Mouse (Mus musculus) WW6 (cell line): ENCODE measurements around the gene Actl11.
A peak's percentile ranks its signal among the peaks of the same experiment; 100 is the strongest.

Experiments used
- DNase-seq: peaks from one replicate; pipeline ENCODE4 v3.0.0-alpha.2; 2013; ENCODE audit warnings: low read depth, low spot score

Gene Actl11

DNA sequence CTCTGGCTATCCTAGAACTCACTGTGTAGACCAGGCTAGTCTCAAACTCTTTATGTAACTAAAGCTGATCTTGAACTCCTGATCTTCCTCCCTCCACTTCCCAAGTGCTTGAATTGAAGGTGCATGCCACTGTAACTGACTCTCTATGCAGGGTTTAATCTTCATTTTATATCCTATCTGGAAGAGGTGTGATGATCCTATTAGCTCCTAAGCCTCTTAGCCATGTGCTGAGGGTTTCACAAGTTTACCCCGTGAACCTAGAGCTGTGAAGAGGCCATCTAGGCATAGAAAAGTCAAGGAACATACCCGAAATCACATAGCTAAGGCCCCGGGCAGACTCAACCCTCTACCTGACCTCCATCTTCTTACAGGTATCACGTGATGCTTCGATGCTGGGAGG is 8.8 kb upstream of the Actl11 start:
- DNase-seq: no peak

DNA sequence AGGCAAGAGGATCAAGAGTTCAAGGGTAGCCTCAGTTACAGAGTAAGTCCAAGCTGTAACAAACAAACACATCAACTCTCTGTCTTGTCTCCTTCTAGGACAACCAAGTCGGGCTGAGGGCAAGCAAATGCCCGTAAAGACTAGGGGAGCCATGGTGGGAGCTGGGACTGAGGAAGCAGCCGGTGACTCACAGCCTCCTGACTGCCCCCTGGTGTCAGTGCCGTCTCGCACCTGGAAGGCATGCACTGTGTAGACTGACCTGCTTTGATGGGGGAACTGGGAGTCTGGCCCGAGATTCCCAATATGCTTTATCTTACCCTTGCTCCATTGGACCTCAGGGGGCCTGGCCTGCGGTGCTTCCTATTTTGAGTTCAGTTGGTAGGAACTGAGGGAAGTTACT is 5.2 kb upstream of the Actl11 start:
- no peak for DNase-seq

DNA sequence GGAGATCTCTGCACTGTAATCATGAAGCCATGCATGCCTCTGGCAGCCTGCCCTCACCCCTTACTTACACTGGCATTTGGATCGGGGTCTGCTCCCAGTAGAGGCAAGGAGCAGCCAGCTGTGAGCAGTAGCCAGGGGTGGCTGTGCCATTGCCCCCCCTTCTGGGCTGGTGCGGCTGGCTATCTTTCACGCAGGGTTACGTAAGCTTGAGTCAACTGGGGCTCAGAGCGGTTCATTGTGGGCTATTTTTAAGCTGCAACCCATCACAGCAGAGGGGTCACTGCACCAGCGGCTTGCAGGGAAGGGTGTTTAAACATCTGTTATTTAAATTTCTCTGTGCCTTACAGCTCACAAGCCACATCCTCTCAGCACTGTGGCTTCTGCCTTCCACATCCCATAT is 4.3 kb upstream of the Actl11 start:
- DNase-seq: no peak

DNA sequence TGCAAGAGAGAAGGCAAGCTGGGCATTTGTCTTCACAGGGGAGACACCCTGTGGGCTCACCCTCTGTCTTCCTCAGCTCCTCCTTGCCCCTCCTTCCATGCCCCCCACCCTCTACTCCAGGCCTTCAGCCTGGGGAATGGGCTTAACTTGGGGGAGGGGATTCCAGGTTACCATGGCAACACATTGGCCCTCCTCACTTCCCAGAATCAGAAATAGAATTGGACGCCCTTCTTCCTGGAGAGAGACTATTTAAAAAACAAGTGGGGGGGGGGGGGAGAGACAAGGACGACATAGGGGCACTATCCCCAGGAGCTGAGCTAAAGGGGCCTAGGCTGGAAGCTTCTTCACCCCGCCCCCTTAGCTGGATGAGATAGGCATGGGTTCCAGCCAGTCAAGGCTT is 3.0 kb upstream of the Actl11 start:
- DNase-seq: no peak

DNA sequence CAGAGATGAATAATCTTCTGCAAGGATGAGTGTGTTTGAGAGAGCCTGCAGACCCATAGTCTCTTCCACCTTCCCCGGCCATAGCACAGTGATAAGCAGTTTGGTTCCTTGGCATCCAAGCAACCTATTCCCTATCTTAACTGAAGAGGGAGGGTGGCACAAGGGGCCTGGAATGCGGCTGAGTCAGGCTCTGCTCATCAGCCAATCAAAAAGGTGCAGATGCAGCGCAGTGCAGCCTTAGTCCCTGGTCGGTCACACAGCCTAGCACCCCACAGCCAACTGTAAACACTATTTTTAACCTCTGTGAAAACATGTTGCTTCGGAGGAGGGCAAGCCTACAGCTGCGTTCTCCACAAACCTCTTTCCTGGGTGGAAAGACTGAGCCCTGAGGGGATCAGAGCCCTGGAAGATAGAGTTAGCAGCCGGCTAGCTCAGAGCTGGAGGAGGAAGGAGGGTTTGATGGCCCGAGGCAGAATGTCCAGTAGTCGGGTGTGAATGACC is 1.3 kb upstream of the Actl11 start:
- no peak for DNase-seq

DNA sequence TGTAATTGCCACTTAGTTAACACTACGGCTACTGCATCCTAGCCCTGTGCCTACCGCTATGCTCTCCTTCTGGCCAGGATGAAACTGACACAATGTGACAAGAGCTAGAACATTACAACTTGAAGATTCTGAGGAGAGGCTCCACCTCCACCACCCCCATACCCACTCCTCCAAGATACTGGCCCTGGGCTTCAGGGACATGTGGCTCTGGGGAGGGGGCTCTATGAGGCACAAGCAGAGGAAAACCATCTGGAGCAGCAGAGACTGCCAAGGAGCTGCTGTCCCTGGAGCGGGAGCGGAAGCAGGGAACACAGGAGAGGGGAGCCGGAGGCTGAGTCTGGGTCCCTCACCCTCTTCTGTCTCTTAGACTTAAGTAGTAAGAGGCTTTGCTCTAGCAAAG is 520 bp upstream of the Actl11 start:
- no peak for DNase-seq

DNA sequence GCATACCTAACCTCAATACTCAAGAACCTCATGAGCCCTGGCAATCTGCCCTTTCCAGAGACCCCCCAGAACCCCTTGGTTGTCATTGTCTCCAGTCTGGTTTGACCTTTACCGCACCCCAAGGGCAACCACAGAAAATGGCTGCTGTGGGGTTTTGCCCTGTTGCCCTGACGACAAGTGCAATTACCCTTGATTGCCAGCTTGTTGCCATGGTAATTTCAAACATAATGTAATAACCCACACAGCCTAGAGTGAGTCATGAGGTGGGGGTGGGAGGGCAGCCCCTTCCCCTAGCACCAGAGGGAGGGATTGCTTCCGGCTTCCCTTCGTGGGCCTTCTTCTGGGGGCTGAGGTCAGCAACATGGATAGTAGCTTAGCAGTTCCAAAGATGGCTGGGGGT is 4.0 kb downstream of the Actl11 start:
- DNase-seq: no peak

DNA sequence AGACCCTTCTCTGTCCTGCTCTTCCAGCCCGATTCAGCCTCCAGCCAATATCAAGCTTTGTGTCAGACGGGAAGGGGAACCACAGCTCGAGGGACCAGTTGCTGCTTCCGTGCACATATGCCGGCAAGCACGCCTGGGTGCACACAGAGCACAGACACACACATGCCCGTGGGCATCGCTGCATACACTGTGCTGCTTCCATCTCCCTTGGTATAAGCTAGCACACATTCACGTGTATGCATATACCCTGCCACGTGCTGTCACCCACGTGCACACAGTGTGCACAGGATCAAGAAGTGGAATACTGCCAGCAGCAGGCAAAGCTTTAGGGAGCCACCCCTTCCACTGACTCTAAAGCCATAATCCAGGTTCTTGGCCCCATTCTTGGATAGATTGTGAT is 5.9 kb downstream of the Actl11 start:
- DNase-seq: no peak

DNA sequence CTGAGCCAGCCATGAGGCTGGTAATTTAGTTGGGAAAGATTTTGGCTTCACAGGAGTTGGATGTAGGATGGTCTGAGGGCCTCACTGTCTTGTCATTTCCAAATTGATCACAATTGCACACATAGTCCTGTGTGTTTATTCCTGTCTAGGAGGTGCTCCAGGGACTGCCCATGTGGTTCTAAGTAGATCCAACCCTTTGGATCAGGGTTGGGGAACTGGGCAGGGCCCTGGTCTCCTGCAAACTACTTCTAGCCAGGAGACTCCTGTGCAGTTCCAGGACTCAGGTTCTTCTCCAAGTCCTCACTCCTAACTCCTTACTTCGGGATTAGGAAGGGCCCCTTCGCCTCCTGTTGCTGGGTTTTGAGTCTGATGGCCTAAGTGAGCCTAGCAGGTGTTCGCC is 7.1 kb downstream of the Actl11 start, which contains the start of gene Camkv:
TSS of gene Camkv (plus strand) at position 301 of the 400 bp plus-strand sequence.
- no peak for DNase-seq

DNA sequence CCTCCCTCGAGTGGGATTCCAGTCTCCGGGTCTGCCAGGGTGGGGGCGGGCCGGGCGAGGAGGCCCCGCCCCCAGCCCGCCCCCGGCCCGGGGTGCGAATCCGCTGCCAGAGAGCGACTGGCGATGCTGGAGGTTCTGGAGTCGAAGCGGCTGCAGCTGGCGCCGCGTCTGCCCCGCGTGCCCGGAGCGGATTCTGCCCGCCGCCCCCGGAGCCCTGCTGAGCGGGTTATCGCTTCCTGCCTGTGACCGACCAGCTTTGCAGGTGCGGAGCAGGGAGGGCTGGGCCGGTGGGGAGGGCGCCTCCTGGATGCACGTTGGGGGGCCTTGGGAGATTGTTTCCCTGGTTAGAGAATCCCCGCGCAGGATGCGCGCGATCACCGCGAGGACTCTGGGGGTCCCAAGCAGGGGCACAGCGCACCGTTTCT is 7.5 kb downstream of the Actl11 start:
- DNase-seq: no peak

DNA sequence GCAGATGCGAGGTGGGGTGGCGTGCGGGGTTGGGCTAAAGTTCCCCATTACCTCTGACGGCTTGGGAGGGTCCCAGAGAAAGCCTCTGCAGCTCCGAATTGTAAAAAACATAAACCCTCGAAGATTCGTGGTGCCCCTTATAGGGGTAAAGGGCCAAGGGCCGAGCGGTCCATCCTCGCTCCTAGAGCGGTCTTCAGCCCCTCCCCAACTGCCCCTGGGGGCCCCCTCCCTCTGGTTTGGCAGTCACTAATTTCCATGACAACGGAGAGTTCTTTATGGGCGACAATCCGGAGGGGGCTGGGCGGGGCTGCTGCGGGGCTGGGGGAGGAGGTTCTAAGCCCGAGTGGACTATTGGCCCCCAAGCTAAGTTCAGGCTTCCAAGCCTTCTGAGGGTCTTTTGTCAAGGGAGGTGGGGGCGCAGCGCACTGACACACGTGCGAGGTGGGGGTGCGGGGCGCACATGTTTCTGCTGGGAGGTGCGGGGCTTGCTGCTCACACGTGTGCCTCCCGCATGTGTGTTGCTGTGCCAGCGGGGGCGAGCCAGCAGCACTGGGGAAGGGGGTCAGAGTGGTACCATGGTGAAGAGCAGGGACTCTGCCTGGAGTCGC is 8.1 kb downstream of the Actl11 start:
- DNase-seq: no peak

DNA sequence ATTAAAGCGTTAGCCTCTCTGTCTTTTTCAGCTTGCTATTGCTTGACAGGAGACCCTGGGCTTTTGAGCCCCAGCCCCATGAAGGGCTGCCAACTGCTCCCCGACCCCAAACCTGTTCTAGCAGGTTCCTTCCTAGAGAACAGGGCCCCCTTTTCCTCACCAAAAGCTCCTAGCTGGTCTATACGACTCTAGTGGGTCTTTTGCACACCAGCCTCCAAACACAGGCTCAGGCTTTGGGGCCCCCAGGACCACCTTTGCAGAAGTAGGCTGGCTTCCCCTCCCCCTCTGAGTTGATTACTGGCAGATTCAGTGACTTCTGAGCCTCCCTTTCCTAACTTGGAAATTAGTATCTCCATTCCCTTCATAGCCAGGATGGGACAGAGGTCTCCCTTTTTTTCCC is 8.6 kb downstream of the Actl11 start:
- no peak for DNase-seq

DNA sequence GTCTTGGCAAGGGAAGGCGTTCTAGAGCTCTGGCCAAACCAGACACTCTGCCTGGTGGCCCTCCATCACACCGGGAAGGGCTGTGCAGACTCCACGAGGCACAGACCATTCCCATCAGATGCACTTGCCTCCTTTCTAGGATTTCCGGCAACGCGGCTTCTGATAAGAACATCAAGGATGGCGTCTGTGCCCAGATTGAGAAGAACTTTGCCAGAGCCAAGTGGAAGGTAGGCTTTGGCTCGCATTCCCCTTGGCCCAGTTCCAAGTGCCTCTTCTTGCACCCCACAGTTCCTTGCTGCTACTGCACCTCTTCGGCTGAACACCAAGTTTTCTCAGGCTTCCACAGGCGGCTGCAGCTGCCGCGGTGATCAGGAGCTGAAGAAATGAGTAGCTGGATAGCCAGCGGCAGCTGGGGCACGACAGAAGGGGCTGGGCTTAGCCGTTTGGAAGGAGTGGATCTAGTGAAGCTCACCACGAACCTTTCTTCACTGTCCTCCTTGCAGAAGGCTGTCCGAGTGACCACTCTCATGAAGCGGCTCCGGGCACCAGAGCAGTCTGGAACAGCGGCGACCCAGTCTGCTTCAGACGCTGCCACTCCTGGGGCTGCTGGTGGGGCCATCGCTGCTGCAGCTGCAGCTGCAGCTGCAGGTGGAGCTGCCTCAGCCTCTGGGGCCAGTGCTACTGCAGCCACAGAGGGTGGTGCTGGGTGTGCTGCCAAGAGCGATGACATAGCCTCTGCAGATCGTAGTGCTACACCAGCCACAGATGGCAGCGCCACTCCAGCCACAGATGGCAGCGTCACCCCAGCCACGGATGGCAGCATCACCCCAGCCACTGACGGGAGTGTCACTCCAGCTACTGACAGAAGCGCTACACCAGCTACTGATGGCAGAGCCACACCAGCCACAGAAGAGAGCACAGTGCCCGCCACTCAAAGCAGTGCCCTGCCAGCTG is 19.2 kb downstream of the Actl11 start:
- DNase-seq: no peak

DNA sequence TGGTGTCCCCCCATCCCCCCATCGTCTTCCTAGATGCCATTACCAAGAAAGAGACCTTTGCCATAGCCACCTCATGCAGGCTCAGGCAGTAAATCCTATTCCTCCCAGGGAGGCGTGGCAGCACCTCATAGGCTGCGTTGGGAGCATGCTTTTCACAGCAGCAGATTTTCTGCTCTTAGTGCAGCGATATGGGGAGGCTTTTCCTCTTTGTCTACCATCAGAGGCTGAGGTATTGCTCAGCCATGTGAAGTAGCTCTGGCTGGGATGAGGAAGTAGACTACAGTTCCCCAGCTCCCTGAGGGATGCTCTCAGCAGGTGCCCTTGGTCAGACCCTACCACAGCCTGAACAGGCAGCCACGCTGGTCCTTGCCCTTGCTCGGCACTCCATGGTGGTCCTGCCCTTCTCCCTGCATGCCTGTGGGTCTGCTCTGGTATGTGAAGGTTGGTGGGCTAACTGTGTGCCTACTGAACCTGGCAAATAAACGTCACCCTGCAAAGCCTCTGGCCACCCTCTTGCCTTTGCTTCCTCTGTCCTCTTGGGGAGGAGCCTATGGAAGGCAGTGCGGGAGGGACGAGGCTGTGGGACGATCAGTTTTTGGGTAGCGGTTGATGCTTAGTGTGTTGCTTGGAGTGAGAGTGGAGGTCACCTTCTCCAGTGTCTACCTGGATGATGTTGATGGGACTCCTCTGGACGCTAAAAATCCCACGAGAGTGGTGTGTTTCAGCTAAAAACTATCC is 21.1 kb downstream of the Actl11 start:
- no peak for DNase-seq

DNA sequence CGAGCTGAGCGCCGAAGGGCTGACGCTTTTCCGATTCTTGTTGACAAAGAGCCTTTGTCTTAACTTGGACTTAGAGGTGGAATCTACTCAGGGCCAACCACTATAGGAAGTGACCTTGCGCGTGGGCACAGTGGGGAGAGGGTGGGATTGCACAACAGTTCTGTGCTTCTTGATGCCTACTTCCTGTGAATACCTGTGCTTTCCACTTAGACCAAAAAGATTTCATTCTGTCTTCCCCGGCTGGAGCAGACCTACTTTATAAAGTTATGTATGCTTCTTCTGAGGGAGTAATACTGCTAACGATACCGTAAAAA is 21.6 kb downstream of the Actl11 start, which contains the start of gene Traip:
TSS of gene Traip (plus strand) at position 215 of the 314 bp plus-strand sequence.
- DNase-seq: no peak

DNA sequence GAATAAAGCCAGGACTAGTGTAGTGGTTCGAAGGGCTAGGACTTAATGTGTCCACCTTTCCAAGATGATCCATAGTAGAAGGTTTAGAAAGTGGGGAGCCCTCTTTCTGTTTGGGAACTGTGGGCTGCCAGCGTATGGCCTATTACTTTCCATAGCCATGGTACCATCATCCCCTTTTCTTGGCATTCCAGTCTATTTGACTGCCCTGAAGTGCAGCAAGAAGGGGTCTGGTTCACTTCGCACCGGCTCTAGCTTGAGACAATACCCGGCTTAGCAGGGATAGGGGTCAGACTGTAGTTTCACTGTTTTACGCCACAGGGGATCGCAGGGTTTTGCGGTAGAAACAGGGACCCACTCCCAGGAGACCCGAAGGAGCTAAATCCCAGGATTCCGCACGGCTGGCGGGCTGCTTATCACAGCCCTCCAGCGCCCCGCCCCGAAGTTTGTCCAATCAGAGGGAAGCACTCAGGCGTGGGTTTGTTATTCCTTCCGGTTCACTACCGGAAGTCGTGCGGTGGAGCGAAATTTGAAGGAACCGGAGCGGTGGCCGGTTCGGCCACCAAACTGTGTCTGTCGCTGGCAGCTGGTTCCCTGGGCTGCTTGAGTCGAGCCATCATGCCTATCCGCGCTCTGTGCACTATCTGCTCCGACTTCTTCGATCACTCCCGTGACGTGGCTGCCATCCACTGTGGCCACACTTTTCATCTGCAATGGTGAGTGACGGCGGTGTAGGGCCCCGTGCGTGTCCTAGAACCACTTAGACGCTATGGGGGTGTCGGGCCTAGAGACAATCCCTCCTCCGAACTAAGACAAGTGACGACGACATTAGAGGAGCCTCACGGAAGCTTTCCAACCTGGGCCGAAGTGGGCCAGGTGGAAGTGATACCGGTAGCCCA is 22.4 kb downstream of the Actl11 start:
- no peak for DNase-seq

DNA sequence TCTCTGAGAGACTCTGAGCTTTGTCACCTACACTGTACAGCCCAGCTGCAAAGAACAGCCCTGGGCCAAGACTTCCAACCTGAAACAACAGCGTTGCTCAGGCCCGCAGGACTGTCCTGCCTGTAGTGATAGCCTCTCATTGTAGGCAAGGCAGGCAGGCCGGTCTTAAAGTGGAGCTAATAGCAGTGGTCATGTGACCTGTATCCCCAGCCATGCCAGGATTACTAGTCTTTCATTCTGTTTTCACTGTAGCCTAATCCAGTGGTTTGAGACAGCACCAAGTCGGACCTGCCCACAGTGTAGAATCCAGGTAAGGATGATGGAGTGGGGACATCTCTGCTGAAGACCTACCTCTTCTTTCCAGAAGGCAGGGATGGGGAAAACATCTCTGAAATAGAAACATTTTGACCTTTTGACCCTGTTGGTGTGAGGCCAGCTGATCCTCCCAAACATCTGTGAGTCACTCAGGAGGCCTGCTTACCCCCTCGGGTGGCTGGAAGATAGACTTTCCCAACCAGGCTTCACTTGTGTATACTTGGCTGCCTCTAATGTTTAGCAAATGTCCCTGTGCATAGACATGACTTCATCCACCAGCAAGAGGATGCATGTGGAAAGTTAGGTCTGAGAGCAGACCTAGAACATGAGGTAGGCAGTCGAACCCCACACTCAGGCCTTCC is 27.5 kb downstream of the Actl11 start:
- DNase-seq: no peak

DNA sequence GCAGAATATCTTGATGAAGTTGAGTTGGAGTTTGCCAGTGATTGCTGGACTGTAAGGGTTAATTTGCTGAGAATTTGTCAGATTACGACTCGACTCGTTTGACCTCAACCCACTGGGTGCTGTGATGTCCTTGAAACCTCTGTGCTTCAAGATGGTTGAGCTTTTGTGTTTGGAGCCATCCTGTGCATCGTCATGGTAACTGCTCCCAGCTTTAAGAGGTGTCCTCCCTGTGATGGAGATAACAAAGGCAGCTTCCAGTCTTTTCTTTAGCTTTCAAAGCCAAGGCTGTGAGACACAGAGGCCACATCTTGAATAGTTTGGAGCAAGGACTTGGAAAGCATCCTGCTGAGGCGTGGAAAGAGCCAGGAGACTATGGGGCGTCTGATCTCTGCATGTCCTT is 28.9 kb downstream of the Actl11 start:
- no peak for DNase-seq

DNA sequence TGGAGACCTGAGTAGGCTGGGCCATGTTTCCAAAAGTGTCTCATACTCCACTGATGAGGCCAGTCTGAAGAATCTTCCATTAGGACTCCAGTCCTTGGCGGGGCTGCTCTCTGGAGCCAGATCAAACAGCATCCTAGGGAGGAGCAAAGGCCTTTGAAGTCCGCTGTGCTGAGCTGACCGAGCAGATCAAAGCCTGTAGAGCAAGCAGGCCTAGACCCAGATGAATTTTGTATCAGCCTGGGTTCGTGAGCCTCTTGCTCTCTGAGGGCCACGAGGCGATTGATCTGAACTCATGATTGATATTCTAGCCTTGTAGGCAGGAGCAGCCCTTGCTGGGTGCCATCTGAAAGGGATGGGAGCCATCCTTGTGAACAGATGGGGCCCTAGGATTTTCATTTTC is 31.6 kb downstream of the Actl11 start:
- DNase-seq: no peak

DNA sequence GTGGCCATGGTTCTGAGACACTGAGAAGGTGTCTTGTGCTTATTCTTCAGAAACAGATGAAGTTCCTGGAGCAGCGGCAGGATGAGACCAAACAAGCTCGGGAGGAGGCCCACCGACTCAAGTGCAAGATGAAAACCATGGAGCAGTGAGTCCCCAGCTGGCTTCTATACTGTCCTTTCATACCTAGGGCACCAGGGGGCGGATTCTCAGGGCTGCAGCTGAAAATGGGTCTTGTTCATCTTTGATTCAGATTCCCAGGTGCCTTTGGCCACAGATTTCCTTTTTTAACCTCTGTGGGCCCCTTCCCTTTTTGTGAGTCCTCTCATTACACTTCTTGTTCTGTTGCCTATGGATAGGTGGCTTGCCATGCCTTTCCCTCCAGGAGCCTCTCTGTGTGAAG is 32.7 kb downstream of the Actl11 start:
- no peak for DNase-seq

DNA sequence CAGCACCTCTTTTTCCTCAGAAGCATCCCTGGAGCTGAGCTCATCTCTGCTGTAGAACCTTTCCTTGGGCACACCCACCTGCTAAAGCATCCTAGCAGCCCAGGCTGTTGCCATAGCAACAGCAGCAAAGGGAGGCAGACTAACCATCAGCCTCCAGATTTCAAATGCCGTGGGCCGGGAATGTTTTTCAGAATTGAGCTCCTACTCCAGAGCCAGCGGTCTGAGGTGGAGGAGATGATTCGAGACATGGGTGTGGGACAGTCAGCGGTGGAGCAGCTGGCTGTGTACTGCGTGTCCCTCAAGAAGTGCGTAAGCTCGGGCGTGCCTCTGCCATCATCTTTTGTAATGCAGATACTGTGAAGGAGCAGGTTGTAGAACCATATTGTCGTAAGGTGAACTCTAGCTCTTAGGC is 33.1 kb downstream of the Actl11 start:
- DNase-seq: peak; percentile 61
